Mouse (Mus musculus) midbrain, embryonic 11.5 days (tissue): ENCODE data around the gene Gm21954. TPM values are rescaled to one million over a fixed set of nuclear protein-coding genes. Genes with fewer than 3 reads are reported as not detected.

ENCODE experiments used
- ATAC-seq: fragments of 200-750 bp; cut with Nextera tagmentation; 2 replicates; pipeline ENCODE4 v1.8.0; 2017; ENCODE audit warnings: moderate TSS enrichment, moderate library complexity; ENCODE audit not compliant: low FRiP score
- DNase-seq: peaks from one replicate; pipeline ENCODE4 v3.0.0; 2015; ENCODE audit warnings: low spot score; ENCODE audit errors: missing footprints
- H3K27ac ChIP-seq: fragments of 300-500 bp; sonication (generic); 2 replicates; pipeline ENCODE4 v1.5.1; 2014; ENCODE audit warnings: low read depth, low read length
- H3K27me3 ChIP-seq: fragments of 300-500 bp; sonication (generic); 2 replicates; pipeline ENCODE4 v1.6.1; 2014; ENCODE audit warnings: mild to moderate bottlenecking, low read length, moderate library complexity, mixed read lengths; ENCODE audit not compliant: control insufficient read depth, insufficient read depth
- H3K36me3 ChIP-seq: fragments of 300-500 bp; sonication (generic); 2 replicates; pipeline ENCODE4 v1.6.1; 2014; ENCODE audit warnings: mild to moderate bottlenecking, low read length, moderate library complexity, mixed read lengths; ENCODE audit not compliant: control insufficient read depth, insufficient read depth
- H3K4me1 ChIP-seq: fragments of 300-500 bp; sonication (generic); 2 replicates; pipeline ENCODE4 v1.6.1; 2014; ENCODE audit warnings: low read length; ENCODE audit not compliant: control insufficient read depth, insufficient read depth
- H3K4me2 ChIP-seq: fragments of 300-500 bp; sonication (generic); 2 replicates; pipeline ENCODE4 v1.6.1; 2014; ENCODE audit warnings: mild to moderate bottlenecking, moderate library complexity
- H3K4me3 ChIP-seq: fragments of 300-500 bp; sonication (generic); 2 replicates; pipeline ENCODE4 v1.5.1; 2014; ENCODE audit warnings: low read depth, low read length
- H3K9ac ChIP-seq: fragments of 300-500 bp; sonication (generic); 2 replicates; pipeline ENCODE4 v1.6.1; 2014; ENCODE audit warnings: low read length
- H3K9me3 ChIP-seq: fragments of 300-500 bp; sonication (generic); 2 replicates; pipeline ENCODE4 v1.6.1; 2016; ENCODE audit warnings: low read length; ENCODE audit not compliant: control insufficient read depth
- WGBS: fragments of 180-500 bp; shearing (Covaris S2); extraction: QIAGEN DNeasy Blood & Tissue Kit; methylation state at CpG from one replicate; pipeline ENCODE4 v1.1.7; 2014; 5-methylcytosine and 5-hydroxymethylcytosine counted together
- polyA plus RNA-seq: library from polyadenylated mRNA; unstranded; fragments of >200 nt; fragmentation: Nextera tagmentation; extraction: Ambion mirVana; gene quantifications from 2 replicates; pipeline ENCODE4 v1.2.1, GENCODE M21; 2014

Gm21954 gene
- polyA plus RNA-seq, 1 experiment from 2014 or later: not detected

- H3K4me1 ChIP-seq: peaks cover 6% of the 10 kb centered on the region; the same call in 1 of the 2 replicates
- H3K4me2 ChIP-seq: no peak overlapping the region
Observed at GRCm38 (mm10) chr3:55495866-55496265, 23.9 kb upstream of the Gm21954 start.

GRCm38 (mm10) chr3:55495231-55495630 lies 23.2 kb upstream of the Gm21954 start:
- H3K36me3 ChIP-seq: no peaks in the 10 kb centered on the region
- DNase-seq: no peak
- H3K27ac ChIP-seq: no peak overlapping the region
- 71% methylated on average over 7 of the region's 7 CpGs for WGBS
- ATAC-seq: no peak
- H3K27me3 ChIP-seq: no peaks in the 10 kb centered on the region
- H3K9ac ChIP-seq: no peak overlapping the region
- H3K4me2 ChIP-seq: no peak overlapping the region
- H3K4me3 ChIP-seq: no peak overlapping the region
- H3K9me3 ChIP-seq: no peaks in the 10 kb centered on the region; the same call in 1 of the 2 replicates
- H3K4me1 ChIP-seq: peaks cover 6% of the 10 kb centered on the region; the same call in 1 of the 2 replicates

More at GRCm38 (mm10) chr3:55495866-55496265, 23.9 kb upstream of the Gm21954 start:
- ATAC-seq: no peak
- H3K27me3 ChIP-seq: no peaks in the 10 kb centered on the region
- H3K27ac ChIP-seq: no peak overlapping the region
- H3K9ac ChIP-seq: no peak overlapping the region
- peak; percentile 82 for DNase-seq
- H3K4me3 ChIP-seq: no peak overlapping the region
- H3K9me3 ChIP-seq: no peaks in the 10 kb centered on the region; the same call in 1 of the 2 replicates
- H3K36me3 ChIP-seq: no peaks in the 10 kb centered on the region
- WGBS: 12% methylated on average over 4 of the region's 4 CpGs

DNA sequence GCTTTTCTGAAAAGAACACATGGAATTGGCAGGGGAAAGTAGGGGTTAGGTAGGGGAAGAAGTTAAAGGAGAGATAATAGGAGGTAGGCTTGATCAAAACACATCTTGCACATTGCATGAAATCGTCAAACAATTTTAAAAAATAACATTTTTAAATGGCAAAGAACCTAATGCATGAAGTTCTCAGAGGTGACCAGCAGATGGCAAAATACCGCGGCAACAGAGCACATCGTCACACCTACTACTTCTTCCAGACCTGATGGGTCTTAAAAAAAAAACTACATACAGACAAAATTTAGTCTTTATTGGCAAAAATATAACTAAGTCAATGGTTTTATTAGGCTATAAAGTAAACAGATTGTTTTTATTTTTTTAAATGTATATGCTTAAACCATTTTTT lies 22.3 kb upstream of the Gm21954 start:
- H3K27ac ChIP-seq: no peak overlapping the region

GRCm38 (mm10) chr3:55492021-55492420 lies 20.0 kb upstream of the Gm21954 start:
- no peak overlapping the region for H3K4me2 ChIP-seq
- no peak for DNase-seq
- H3K9me3 ChIP-seq: no peaks in the 10 kb centered on the region; the same call in 1 of the 2 replicates
- peaks cover 6% of the 10 kb centered on the region; the same call in 1 of the 2 replicates for H3K4me1 ChIP-seq
- no peaks in the 10 kb centered on the region for H3K27me3 ChIP-seq
- ATAC-seq: no peak
- no peak overlapping the region for H3K9ac ChIP-seq
- H3K27ac ChIP-seq: no peak overlapping the region
- H3K4me3 ChIP-seq: no peak overlapping the region
- H3K36me3 ChIP-seq: no peaks in the 10 kb centered on the region
- 71% methylated on average over 6 of the region's 6 CpGs for WGBS

More for the DNA sequence above, 22.3 kb upstream of the Gm21954 start:
- Histone ChIP-seq H3K9ac (no peak overlapping the region), H3K36me3 (no peaks in the 10 kb centered on the region), H3K4me1 (peaks cover 6% of the 10 kb centered on the region; the same call in 1 of the 2 replicates), H3K9me3 (no peaks in the 10 kb centered on the region; the same call in 1 of the 2 replicates), H3K4me2 (no peak overlapping the region), H3K4me3 (no peak overlapping the region), H3K27me3 (no peaks in the 10 kb centered on the region)
- ATAC-seq: no peak
- whole genome bisulfite sequencing: 43% methylated on average over 4 of the region's 4 CpGs
- no peak for DNase-seq

GRCm38 (mm10) chr3:55489231-55489990 lies 17.4 kb upstream of the Gm21954 start:
- Histone ChIP-seq H3K36me3 (no peaks in the 10 kb centered on the region), H3K27ac (no peak overlapping the region), H3K27me3 (no peaks in the 10 kb centered on the region), H3K4me2 (no peak overlapping the region), H3K4me1 (no peaks in the 10 kb centered on the region), H3K9me3 (no peaks in the 10 kb centered on the region; the same call in 1 of the 2 replicates), H3K9ac (no peak overlapping the region), H3K4me3 (no peak overlapping the region)
- 83% methylated on average over 12 of the region's 12 CpGs for WGBS
- DNase-seq (no peak), ATAC-seq (no peak)

DNA sequence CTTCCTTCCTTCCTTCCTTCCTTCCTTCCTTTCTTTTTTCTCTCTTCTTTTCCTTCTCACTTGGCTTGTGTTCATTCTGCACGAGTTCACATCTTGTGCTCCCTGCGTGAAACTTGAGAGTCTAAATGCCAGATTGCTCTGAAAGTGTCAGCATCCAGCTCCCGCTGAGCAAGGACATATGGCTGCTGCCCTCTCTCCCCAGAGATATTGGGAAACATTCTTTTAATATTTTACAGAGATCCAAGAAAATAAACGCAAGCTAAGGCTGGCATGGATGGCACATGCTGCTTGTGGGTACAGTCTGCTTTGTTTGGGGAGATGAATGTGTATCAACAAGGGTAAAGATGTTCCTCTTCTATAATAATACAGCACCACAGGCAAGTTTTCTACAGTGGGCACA lies 11.3 kb upstream of the Gm21954 start:
- Histone ChIP-seq H3K4me1 (0 out of 2 replicates have a peak, but pooled peaks cover 2% of the 10 kb centered on the region), H3K9me3 (no peaks in the 10 kb centered on the region), H3K4me3 (no peak overlapping the region), H3K27me3 (no peaks in the 10 kb centered on the region), H3K9ac (no peak overlapping the region), H3K4me2 (no peak overlapping the region), H3K27ac (no peak overlapping the region), H3K36me3 (no peaks in the 10 kb centered on the region)
- DNase-seq (no peak), ATAC-seq (no peak)
- 59% methylated on average over 4 of the region's 4 CpGs for WGBS

GRCm38 (mm10) chr3:55481140-55481539 lies 9.1 kb upstream of the Gm21954 start:
- Histone ChIP-seq H3K4me3 (no peak overlapping the region), H3K4me2 (no peak overlapping the region), H3K27me3 (no peaks in the 10 kb centered on the region), H3K27ac (no peak overlapping the region), H3K9me3 (no peaks in the 10 kb centered on the region), H3K4me1 (0 out of 2 replicates have a peak, but pooled peaks cover 2% of the 10 kb centered on the region), H3K9ac (no peak overlapping the region), H3K36me3 (no peaks in the 10 kb centered on the region)
- 79% methylated on average over 1 of the region's 1 CpGs for WGBS
- no peak for DNase-seq
- no peak for ATAC-seq

GRCm38 (mm10) chr3:55479306-55479705 lies 7.3 kb upstream of the Gm21954 start:
- Histone ChIP-seq H3K9ac (no peak overlapping the region), H3K27me3 (no peaks in the 10 kb centered on the region), H3K36me3 (no peaks in the 10 kb centered on the region), H3K9me3 (no peaks in the 10 kb centered on the region), H3K4me3 (no peak overlapping the region), H3K27ac (no peak overlapping the region), H3K4me1 (0 out of 2 replicates have a peak, but pooled peaks cover 2% of the 10 kb centered on the region), H3K4me2 (no peak overlapping the region)
- WGBS: 90% methylated on average over 4 of the region's 4 CpGs
- DNase-seq (no peak), ATAC-seq (no peak)

DNA sequence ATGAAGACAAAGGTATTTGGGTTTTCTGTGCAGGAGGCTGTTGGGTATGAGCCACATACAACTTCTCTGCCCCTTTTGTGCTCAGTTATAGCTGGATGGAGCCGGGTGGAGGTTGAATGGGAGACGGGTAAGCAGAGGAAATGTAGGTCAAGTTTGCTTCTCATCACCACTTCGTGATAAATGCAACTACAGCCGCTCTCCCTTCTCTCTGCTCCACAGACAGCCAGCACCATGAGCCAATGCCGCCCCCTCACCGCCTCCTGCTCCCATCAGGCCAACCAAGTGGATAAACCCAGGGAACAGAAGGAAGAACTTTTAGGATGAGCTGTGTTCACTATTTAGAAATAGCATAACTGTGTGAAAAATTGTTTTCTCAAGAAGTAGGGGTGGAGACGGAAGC lies 4.7 kb upstream of the Gm21954 start:
- Histone ChIP-seq H3K27ac (no peak overlapping the region), H3K4me3 (no peak overlapping the region), H3K9me3 (no peaks in the 10 kb centered on the region), H3K4me2 (no peak overlapping the region), H3K36me3 (no peaks in the 10 kb centered on the region), H3K27me3 (no peaks in the 10 kb centered on the region), H3K9ac (no peak overlapping the region), H3K4me1 (0 out of 2 replicates have a peak, but pooled peaks cover 2% of the 10 kb centered on the region)
- 93% methylated on average over 7 of the region's 7 CpGs for WGBS
- DNase-seq: no peak
- no peak for ATAC-seq
